Mouse (Mus musculus) urinary bladder, postnatal 0 days (tissue): Measurements from ENCODE around the gene Rab5c. TPM values are rescaled to one million over a fixed set of nuclear protein-coding genes. Genes with fewer than 3 reads are reported as not detected.

Source experiments
- polyA plus RNA-seq: library from polyadenylated mRNA; unstranded; fragments of >200 nt; fragmentation: Nextera tagmentation; extraction: Ambion mirVana; gene quantifications from 2 replicates; pipeline ENCODE4 v1.2.1, GENCODE M21; 2015

The Rab5c gene
- 20.9 and 21.9 TPM in 2 replicates for polyA plus RNA-seq

DNA sequence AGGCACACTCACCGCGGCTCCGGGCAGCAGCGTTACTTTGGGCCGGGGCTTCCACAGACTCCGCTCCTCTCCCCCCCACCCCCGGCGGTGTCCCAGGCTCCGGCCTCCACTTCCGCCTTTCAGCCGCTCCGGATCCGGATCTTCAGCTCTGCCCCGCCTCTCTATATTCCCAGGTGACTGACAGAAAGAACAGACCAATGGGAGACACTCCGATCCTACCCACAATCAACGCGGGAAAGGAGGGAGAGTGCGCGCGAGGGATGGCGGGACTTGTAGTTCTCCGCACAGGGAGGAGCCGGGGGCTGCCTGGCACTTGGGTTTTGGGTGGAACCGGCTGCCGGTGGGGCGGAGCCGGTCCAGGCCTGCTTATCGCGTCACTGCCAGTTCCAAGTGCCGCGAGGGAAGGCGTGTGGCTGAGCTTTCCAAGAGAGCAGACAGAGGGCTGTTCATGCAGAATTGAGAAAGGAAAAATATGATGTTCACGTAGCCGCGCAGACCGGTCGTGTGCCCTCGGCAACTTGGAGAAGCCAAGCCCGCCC, at the start of gene Rab5c:
Rab5c (minus strand) TSS at position 150 of the 539 bp plus-strand sequence.

DNA sequence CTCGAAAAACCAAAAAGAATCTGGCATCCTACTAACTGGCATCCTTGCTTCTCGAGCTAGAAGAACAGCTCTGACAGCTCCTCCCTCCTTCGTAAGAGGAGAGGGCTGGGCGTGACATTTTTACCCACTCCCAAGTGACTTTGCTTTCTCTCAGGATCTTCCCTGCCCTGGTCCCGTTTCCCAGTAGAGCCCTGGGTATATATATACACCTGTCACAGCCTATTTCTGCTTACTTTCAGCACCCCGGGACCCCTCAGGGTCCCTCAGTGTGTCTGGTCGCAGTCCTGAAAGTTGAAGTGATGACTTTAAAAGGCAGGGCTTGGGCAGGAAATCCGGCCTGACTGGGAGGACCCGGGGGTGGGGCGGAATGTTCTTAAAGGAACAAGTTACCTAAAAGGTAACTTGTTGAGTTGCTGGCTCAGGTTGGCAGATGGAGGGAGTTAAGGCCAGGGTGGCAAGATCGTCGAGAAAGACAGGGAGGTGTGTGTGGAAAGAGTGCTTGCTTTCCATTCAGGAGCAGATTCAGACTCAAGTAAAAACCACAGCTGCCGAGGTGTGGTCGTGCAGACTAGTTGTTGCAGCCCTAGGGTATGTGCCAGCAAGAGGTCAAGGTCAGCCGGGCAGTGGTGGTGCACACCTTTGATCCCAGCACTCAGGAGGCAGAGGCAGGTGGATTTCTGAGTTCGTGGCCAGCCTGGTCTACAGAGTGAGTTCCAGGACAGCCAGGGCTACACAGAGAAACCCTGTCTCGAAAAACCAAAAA, 32.8 kb upstream of the Rab5c start, which contains the start of gene Ghdc:
Ghdc (minus strand) TSS at position 312 of the 763 bp plus-strand sequence.

DNA sequence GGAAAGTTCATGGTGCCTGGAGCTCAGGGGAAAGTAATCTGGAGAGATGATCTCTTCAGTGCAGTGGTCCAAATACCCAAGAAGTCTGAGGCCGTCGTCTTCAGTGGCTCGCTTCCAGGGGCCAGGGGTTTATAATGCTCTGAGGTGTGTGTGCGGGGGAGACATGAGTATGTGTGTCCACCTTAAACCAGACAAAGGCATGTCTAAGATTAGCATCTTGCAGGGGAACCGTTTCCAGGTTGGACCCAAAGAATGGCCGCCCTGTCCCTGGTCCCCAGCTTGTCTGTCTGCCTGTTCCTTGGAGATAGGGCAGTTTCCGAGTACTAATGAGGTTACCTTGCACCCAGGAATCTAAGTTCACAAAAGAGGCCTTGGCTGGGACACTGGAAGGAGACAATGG, 24.8 kb upstream of the Rab5c start, which contains the start of gene Hcrt:
Hcrt (minus strand) TSS at position 101 of the 400 bp plus-strand sequence.

DNA sequence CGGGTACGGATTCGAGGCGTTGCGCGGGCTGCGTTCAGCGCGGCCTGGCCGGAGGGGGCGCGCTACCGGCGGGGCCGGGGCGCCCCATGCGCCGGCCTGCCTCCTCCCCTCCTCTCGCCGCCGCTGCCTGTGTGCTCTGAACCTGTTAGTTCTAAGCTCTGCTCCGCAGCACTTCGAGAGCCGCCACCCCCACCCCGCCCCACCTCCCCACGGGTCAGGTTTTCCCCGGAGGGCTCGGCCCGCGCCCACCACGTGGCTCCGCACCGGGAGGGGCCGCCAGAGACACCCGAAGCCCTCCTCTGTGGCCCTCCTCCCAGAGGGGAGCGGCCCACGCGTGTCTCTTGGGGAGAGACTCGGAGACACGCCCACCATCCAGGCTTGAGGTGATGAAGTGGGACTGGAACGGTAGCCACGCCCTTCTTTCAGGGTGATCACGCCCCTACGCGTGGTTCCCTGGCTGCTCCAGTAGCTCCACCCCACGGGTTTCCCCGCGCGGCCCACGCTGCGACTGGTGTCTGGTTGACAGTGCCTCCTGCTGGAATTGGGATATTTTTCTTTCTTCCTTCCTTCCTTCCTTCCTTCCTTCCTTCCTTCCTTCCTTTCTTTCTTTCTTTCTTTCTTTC, 21.7 kb upstream of the Rab5c start, which contains the start of gene Kcnh4:
Kcnh4 (minus strand) TSS at position 332 of the 623 bp plus-strand sequence.

DNA sequence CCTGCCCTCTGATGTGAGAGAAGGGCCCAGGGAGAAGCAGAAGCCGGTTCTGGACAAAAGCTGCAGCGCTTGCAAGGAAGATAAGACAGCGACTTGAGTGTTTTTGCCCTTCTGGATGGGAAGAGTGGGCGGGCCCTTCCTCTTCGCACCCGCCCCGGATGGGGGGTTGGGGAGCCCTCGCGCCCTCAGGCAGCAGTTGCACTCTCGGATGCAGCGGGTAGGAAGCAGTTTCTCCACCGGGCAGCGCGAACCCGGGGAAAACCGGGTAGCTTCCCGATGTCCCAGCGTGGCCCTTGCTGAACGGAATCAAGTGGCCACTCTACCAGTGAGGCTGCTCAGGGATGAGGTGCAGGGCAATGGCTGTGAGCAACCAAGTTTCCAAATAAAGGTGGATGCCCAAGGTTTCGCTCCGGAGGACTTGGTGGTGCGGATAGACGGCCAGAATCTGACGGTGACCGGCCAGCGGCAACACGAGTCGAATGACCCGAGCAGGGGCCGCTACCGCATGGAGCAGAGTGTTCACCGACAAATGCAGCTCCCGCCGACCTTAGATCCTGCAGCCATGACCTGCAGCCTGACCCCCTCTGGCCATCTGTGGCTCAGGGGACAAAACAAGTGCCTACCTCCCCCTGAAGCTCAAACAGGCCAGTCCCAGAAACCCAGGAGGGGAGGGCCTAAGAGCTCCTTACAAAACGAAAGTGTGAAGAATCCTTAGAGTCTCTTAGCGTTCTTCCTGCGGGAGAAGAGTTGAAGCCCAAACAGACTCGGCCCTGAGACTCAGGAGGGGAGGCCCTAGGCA, 24.1 kb downstream of the Rab5c start, which contains the start of gene Hspb9:
Hspb9 (plus strand) TSS at position 116 of the 799 bp plus-strand sequence.

DNA sequence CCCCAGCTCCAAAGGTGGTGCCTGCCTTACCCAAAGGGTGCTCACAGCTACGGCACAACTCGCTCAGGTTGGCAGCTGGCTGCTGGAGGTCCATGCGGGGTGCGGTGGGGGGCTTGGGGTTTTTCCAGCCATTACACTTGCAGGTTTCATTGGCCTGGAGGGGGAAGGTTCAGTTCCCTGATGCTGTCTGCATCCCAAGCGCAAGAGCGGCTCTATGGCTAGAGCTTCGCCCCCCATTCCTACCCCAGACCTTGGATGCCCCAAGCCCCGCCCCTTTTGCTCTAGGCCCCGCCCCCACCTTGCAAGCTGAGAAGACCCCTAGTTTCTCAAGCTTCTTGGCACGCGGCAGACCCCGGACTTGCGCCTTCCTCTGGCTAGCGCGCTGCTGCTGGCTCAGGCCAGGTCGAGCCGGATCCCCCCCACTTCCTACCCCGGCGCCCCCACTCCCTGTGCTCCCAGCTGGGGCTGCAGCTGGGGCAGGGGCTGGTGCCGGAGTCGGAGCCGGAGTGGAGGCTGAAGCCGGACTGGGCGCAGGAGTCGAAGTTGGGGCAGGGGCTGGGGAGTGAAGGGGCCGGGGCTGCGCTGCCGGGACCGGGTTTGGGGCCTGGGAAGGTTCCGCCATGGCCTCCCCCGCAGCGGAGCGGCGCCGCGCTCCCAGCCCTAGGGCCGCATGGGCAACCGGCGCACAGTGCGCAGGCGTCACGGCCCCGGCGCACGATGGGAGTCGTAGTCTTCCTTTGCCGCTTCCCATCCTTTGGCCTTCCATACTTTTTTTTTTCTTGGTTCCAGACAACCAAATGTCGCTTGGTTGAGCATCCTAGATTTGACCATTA, 26.0 kb downstream of the Rab5c start, which contains the start of gene Kat2a:
Kat2a (minus strand) TSS at position 683 of the 833 bp plus-strand sequence.

DNA sequence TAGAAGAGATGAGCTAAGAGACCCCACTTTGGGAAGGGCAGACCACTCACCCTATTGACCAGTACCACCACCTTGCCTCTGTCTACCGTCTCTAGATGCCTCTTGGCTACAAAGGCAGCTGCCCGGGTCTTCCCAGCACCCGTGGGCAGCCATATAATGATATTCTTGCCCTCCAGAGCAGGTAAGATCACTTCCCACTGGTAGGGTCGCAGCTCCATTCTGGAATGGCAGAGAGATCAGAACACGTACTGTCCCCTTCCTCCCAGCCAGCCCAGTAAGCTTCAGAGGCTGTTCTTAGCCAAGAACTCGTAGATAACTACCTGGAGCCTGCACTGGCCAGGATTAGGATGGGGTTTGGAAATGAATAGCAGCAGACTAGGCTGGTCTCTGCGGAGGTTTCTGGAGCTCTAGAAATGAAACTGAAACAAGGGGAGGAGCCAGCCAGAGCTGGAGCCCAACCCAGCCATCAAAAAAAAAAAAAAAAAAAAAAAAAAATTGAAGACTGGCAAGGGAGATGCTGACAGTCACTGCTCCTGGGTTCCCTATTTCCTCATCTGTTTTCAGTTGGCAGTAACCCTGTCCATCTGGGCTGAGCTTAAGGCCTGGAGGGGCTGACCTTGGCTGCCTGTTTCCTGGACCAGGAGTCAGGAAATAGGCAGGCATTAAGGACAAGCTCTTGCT, 34.0 kb downstream of the Rab5c start, which contains the start of gene Dhx58:
Dhx58 (minus strand) TSS at position 421 of the 681 bp plus-strand sequence.

DNA sequence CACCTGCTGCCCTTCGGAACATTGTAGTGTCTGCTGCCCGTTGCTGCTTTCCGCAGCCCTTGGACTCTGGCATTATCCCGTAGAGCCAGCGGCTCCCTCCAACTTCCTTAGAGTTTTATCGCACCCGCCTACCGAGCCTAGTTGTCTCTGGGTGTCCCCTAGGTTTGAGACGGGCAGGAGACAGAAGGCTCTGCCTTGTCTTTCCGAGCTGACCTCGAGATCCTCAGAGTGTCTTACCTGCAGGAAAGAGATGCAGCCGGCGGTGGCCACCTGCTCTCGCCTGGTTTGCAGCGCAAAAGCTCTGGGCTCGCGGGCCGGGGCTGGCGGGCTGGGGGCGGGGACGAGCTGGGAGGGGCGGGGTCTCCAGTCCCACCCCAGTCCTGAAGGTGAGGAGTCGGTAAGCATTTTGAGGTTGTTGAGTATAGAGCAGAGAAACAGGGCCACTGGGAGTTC, 45.8 kb downstream of the Rab5c start, which contains the start of gene Zfp385c:
Zfp385c (minus strand) TSS at position 292 of the 453 bp plus-strand sequence.

Other genes with a start within 250 kb of the Rab5c start
- 81.8 and 108 TPM in 2 replicates for gene Acly, start 210.2 kb downstream of the Rab5c start, polyA plus RNA-seq
- 0.18 and 0.28 TPM in 2 replicates for gene Ttc25, start 192.6 kb downstream of the Rab5c start, polyA plus RNA-seq
- 62.8 and 69.7 TPM in 2 replicates for gene Cnp, start 163.3 kb downstream of the Rab5c start, polyA plus RNA-seq
- 46.9 and 52.8 TPM in 2 replicates for gene Nkiras2, start 119.0 kb downstream of the Rab5c start, polyA plus RNA-seq
- 95.8 and 98.6 TPM in 2 replicates for gene Dnajc7, start 118.0 kb downstream of the Rab5c start, polyA plus RNA-seq
- 0.22 and 0.24 TPM in 2 replicates for gene Zfp385c, start 45.8 kb downstream of the Rab5c start, polyA plus RNA-seq
- 3.5 and 4.4 TPM in 2 replicates for gene Dhx58, start 33.9 kb downstream of the Rab5c start, polyA plus RNA-seq
- gene Kat2a, start 25.8 kb downstream of the Rab5c start, polyA plus RNA-seq, result 18.9 and 19.5 TPM in 2 replicates
- gene Hspb9, start 24.4 kb downstream of the Rab5c start, polyA plus RNA-seq, result 0.35 TPM in 1 of 2 replicates, not detected in the other
- gene Kcnh4, start 21.7 kb upstream of the Rab5c start, polyA plus RNA-seq, result not detected in 2 replicates
- not detected in 2 replicates for gene Hcrt, start 24.7 kb upstream of the Rab5c start, polyA plus RNA-seq
- gene Ghdc, start 32.7 kb upstream of the Rab5c start, polyA plus RNA-seq, result 7.1 and 8.0 TPM in 2 replicates
- 12.8 and 15.7 TPM in 2 replicates for gene Stat5b, start 112.5 kb upstream of the Rab5c start, polyA plus RNA-seq
- 3.7 and 4.5 TPM in 2 replicates for gene Stat5a, start 121.1 kb upstream of the Rab5c start, polyA plus RNA-seq
- gene Stat3, start 201.3 kb upstream of the Rab5c start, polyA plus RNA-seq, result 90.7 and 115 TPM in 2 replicates
- 779 and 981 TPM in 2 replicates for gene Cavin1, start 232.7 kb upstream of the Rab5c start, polyA plus RNA-seq